Mouse (Mus musculus) neural tube, embryonic 13.5 days (tissue): ENCODE results near the gene Ghrl. TPM values are rescaled to one million over a fixed set of nuclear protein-coding genes. Genes with fewer than 3 reads are reported as not detected.

ENCODE experiments used
- ATAC-seq: fragments of 200-750 bp; cut with Nextera tagmentation; 2 replicates; pipeline ENCODE4 v1.8.0; 2017; ENCODE audit warnings: low read depth, mild to moderate bottlenecking, moderate TSS enrichment, moderate library complexity
- H3K27ac ChIP-seq: fragments of 300-500 bp; sonication (generic); replicated peaks from 2 replicates; pipeline ENCODE4 v1.5.1; 2015; ENCODE audit warnings: moderate library complexity, mild to moderate bottlenecking, inconsistent platforms
- H3K27me3 ChIP-seq: fragments of 300-500 bp; sonication (generic); 2 replicates; pipeline ENCODE4 v1.6.1; 2015; ENCODE audit warnings: mild to moderate bottlenecking, inconsistent platforms
- H3K36me3 ChIP-seq: fragments of 300-500 bp; sonication (generic); 2 replicates; pipeline ENCODE4 v1.6.1; 2015; ENCODE audit warnings: mild to moderate bottlenecking, inconsistent platforms
- H3K4me1 ChIP-seq: fragments of 300-500 bp; sonication (generic); replicated peaks from 2 replicates; pipeline ENCODE4 v1.6.1; 2015; ENCODE audit warnings: inconsistent platforms
- H3K4me2 ChIP-seq: fragments of 300-500 bp; sonication (generic); 2 replicates; pipeline ENCODE4 v1.6.1; 2015; ENCODE audit warnings: inconsistent platforms, mild to moderate bottlenecking, moderate library complexity
- H3K4me3 ChIP-seq: fragments of 300-500 bp; sonication (generic); 2 replicates; pipeline ENCODE4 v1.5.1; 2015; ENCODE audit warnings: mild to moderate bottlenecking, inconsistent platforms
- H3K9ac ChIP-seq: fragments of 300-500 bp; sonication (generic); 2 replicates; pipeline ENCODE4 v1.6.1; 2015; ENCODE audit warnings: moderate library complexity, mild to moderate bottlenecking, inconsistent platforms
- H3K9me3 ChIP-seq: fragments of 300-500 bp; sonication (generic); 2 replicates; pipeline ENCODE4 v1.6.1; 2016; ENCODE audit warnings: inconsistent platforms
- WGBS: fragments of 180-500 bp; shearing (Covaris S2); methylation state at CpG from one replicate; pipeline ENCODE4 v1.1.7; 2015; 5-methylcytosine and 5-hydroxymethylcytosine counted together
- polyA plus RNA-seq: library from polyadenylated mRNA; unstranded; fragments of >200 nt; fragmentation: Nextera tagmentation; extraction: Ambion mirVana; gene quantifications from 2 replicates; pipeline ENCODE4 v1.2.1, GENCODE M21; 2015

Ghrl gene
- polyA plus RNA-seq, 1 experiment from 2014 or later: 0.22 TPM

GRCm38 (mm10) chr6:113695766-113696355, 23.8 kb downstream of the Ghrl start:
- peak overlapping the region; percentile 71 for H3K4me3 ChIP-seq
- H3K9ac ChIP-seq: peak overlapping the region; percentile 63
- H3K9me3 ChIP-seq: no peaks in the 10 kb centered on the region
- WGBS: 68% methylated on average over 4 of the region's 4 CpGs
- no peak for ATAC-seq
- H3K4me2 ChIP-seq: peak overlapping the region; percentile 98
- H3K27me3 ChIP-seq: no peaks in the 10 kb centered on the region
- H3K36me3 ChIP-seq: peaks cover 15% of the 10 kb centered on the region; the same call in 1 of the 2 replicates
- H3K4me1 ChIP-seq: peaks cover 38% of the 10 kb centered on the region
- no peak overlapping the region; the same call in 1 of the 2 replicates for H3K27ac ChIP-seq

DNA sequence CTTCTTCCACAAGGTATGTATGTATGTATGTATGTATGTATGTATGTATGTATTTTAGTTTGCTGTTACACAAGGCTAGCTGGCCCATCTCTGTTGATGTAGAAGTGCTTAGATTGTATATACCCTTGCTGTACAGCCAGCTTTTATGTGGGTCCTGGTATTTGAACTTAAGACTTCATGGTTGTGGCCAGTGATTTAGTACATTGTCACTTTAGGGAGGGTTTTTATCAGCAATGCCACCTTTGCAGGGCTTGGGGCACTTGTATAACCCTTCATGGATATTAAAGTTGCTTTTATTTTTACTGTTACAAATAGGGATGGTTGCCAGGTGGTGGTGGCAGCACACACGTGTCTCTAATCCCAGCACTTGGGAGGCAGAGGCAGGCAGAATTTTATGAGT, 24.5 kb downstream of the Ghrl start:
- Histone ChIP-seq H3K27ac (no peak overlapping the region), H3K9ac (no peak overlapping the region), H3K4me1 (peaks cover 42% of the 10 kb centered on the region), H3K36me3 (peaks cover 9% of the 10 kb centered on the region; the same call in 1 of the 2 replicates), H3K27me3 (no peaks in the 10 kb centered on the region), H3K4me2 (no peak overlapping the region), H3K4me3 (no peak overlapping the region), H3K9me3 (no peaks in the 10 kb centered on the region)
- no peak for ATAC-seq
- 88% methylated on average over 1 of the region's 1 CpGs for WGBS

DNA sequence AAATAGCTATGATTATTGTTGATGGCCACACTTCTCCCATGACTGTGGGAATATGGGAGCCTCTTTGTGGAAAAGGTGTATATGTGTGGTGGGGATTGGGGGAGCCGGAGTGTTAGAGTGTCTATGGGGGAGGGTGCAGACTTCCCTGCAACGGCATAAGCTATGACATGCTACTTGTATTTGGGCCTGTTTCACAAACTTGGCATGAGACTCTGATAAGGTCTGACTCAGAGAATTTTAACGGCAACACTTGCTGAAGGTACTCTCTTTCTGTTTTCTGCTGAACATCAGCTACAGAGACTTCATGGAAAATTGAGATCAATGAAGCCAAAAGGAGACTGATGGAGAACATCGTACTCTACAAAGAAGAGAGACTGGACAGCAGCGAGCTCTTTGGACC, 26.3 kb downstream of the Ghrl start:
- WGBS: 96% methylated on average over 5 of the region's 5 CpGs
- H3K36me3 ChIP-seq: no peaks in the 10 kb centered on the region
- no peak for ATAC-seq

GRCm38 (mm10) chr6:113692661-113693133, 27.0 kb downstream of the Ghrl start:
- Histone ChIP-seq H3K36me3 (no peaks in the 10 kb centered on the region), H3K9me3 (no peaks in the 10 kb centered on the region), H3K27me3 (no peaks in the 10 kb centered on the region), H3K4me2 (no peak overlapping the region), H3K4me1 (peaks cover 23% of the 10 kb centered on the region), H3K4me3 (no peak overlapping the region), H3K9ac (no peak overlapping the region), H3K27ac (no peak overlapping the region)
- ATAC-seq: no peak
- 84% methylated on average over 5 of the region's 5 CpGs for WGBS

More for the DNA sequence above, 26.3 kb downstream of the Ghrl start:
- peaks cover 29% of the 10 kb centered on the region for H3K4me1 ChIP-seq
- no peak overlapping the region for H3K9ac ChIP-seq
- no peak overlapping the region for H3K27ac ChIP-seq
- no peaks in the 10 kb centered on the region for H3K27me3 ChIP-seq
- H3K4me3 ChIP-seq: no peak overlapping the region
- no peaks in the 10 kb centered on the region for H3K9me3 ChIP-seq
- H3K4me2 ChIP-seq: no peak overlapping the region

- no peaks in the 10 kb centered on the region for H3K27me3 ChIP-seq
- peak overlapping the region; percentile 40 for H3K4me2 ChIP-seq
- peak overlapping the region; percentile 50 for H3K27ac ChIP-seq
- ATAC-seq: no peak
- H3K9me3 ChIP-seq: no peaks in the 10 kb centered on the region
- H3K36me3 ChIP-seq: no peaks in the 10 kb centered on the region
- H3K4me1 ChIP-seq: peaks cover 18% of the 10 kb centered on the region
- peak overlapping the region; percentile 46 for H3K9ac ChIP-seq
- no peak overlapping the region; the same call in 1 of the 2 replicates for H3K4me3 ChIP-seq
- WGBS: 73% methylated on average over 4 of the region's 4 CpGs
Observed at GRCm38 (mm10) chr6:113691084-113691462, 28.6 kb downstream of the Ghrl start.

DNA sequence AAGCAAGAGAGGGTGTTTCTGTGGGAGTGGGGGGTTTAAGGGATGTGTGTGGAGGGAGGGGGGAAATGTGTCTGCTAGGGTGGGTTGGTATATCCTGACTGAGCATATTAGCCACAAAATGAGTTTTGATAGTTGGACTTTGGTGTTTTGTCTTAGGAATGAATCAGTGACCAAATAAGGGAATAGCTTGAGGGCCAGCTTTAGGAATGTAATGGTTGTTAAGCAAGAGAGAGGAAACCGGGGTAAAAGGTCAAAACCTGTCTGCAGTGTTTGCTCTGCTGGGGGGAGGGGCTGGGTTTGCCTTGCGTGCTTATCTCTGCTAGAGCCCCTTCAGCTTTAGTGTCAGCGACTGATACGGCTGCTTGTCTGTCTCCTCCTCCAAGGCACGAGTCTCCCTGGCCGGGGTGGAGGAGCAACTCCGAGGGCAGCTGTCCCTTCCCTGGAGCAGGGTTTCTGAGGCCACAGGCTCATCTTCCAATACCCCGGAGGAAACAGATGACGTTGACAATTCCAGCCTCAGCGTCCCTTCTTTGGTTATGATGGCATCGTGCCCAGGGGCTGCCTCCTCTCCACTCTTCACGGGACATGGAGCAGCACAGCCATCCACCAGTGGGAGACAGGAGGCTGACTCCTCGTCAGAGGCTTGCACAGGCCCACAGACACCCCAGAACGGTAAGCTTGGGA, 29.1 kb downstream of the Ghrl start:
- H3K36me3 ChIP-seq: no peaks in the 10 kb centered on the region
- no peak overlapping the region; the same call in 1 of the 2 replicates for H3K4me3 ChIP-seq
- no peaks in the 10 kb centered on the region for H3K27me3 ChIP-seq
- H3K4me1 ChIP-seq: peaks cover 15% of the 10 kb centered on the region
- H3K27ac ChIP-seq: peak overlapping the region; percentile 65
- 4% methylated on average over 14 of the region's 14 CpGs for WGBS
- H3K9me3 ChIP-seq: no peaks in the 10 kb centered on the region
- ATAC-seq: peak; percentile 22; the same call in 1 of the 2 replicates
- peak overlapping the region; percentile 46 for H3K9ac ChIP-seq
- peak overlapping the region; percentile 40 for H3K4me2 ChIP-seq

DNA sequence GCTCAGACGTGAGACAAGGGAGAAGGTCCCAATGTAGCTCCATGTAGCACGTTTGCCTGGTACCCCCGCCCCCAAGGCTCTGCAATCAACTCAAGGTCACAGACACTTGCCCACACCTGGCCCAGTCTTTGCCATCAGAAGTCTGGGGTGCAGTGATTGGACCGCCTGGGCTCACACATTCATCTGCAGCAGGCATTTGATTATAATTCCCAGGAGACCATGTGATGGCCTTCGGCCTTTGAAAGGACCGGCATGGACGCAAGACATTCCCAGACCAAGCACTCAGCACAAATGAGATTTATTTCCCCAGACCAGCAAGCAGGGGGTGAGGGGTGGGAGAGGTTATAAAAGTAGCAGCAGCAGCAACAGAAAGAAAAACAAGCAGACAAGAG, 29.7 kb downstream of the Ghrl start:
- Histone ChIP-seq H3K27me3 (no peaks in the 10 kb centered on the region), H3K36me3 (no peaks in the 10 kb centered on the region), H3K4me2 (peak overlapping the region; percentile 40; the same call in 1 of the 2 replicates), H3K9me3 (no peaks in the 10 kb centered on the region), H3K9ac (no peak overlapping the region), H3K4me3 (no peak overlapping the region), H3K27ac (peak overlapping the region; percentile 65), H3K4me1 (peaks cover 15% of the 10 kb centered on the region)
- ATAC-seq: peak; percentile 64; the same call in 1 of the 2 replicates
- WGBS: 13% methylated on average over 7 of the region's 7 CpGs

GRCm38 (mm10) chr6:113686551-113687125, 33.0 kb downstream of the Ghrl start:
- H3K4me2 ChIP-seq: no peak overlapping the region
- 47% methylated on average over 8 of the region's 8 CpGs for WGBS
- H3K4me3 ChIP-seq: no peak overlapping the region
- H3K9me3 ChIP-seq: no peaks in the 10 kb centered on the region
- H3K27me3 ChIP-seq: no peaks in the 10 kb centered on the region
- H3K4me1 ChIP-seq: peaks cover 15% of the 10 kb centered on the region
- no peak for ATAC-seq
- H3K36me3 ChIP-seq: no peaks in the 10 kb centered on the region
- H3K27ac ChIP-seq: no peak overlapping the region
- H3K9ac ChIP-seq: no peak overlapping the region

DNA sequence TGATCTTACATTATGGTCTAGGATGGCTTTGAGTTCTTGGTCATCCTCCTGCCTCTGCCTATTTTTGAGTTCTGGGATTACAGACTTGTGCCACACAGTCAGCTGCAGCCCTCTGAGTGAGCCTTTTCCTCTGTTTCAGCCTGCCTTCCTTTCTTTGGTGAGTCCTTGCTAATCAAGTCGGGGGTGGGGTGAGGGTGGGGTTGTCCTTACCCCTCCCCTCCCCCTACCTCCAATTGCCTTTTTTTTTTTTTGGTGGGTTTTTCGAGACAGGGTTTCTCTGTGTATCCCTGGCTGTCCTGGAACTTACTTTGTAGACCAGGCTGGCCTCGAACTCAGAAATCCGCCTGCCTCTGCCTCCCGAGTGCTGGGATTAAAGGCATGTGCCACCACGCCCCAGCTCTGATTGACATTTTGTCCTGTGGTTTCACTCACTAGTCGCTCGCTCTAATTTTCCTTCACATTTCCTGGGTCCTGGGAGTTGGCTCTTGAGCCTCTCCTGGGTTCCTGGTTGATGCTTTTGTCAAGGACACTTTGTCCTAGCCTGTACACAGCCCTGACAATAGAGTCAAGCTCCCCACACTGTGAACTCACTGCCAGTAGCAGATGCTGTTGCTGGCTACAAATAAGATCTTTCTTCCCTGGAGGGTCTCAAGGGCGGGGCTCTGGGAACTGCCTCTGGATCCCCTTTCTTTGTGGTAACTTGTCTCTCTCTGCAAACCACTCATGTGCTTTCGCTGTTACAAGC, 36.4 kb downstream of the Ghrl start:
- Histone ChIP-seq H3K4me1 (no peaks in the 10 kb centered on the region), H3K4me3 (no peak overlapping the region), H3K27ac (no peak overlapping the region), H3K9ac (no peak overlapping the region), H3K4me2 (no peak overlapping the region), H3K9me3 (no peaks in the 10 kb centered on the region), H3K27me3 (no peaks in the 10 kb centered on the region), H3K36me3 (no peaks in the 10 kb centered on the region)
- ATAC-seq: no peak
- 83% methylated on average over 10 of the region's 10 CpGs for WGBS

GRCm38 (mm10) chr6:113681271-113681670, 38.4 kb downstream of the Ghrl start:
- WGBS: 17% methylated on average over 4 of the region's 4 CpGs
- no peak overlapping the region for H3K4me2 ChIP-seq
- H3K27ac ChIP-seq: no peak overlapping the region
- no peak overlapping the region for H3K4me3 ChIP-seq
- H3K9ac ChIP-seq: no peak overlapping the region
- H3K4me1 ChIP-seq: no peaks in the 10 kb centered on the region
- no peaks in the 10 kb centered on the region for H3K9me3 ChIP-seq
- H3K27me3 ChIP-seq: no peaks in the 10 kb centered on the region
- ATAC-seq: no peak; the same call in 1 of the 2 replicates
- H3K36me3 ChIP-seq: no peaks in the 10 kb centered on the region

DNA sequence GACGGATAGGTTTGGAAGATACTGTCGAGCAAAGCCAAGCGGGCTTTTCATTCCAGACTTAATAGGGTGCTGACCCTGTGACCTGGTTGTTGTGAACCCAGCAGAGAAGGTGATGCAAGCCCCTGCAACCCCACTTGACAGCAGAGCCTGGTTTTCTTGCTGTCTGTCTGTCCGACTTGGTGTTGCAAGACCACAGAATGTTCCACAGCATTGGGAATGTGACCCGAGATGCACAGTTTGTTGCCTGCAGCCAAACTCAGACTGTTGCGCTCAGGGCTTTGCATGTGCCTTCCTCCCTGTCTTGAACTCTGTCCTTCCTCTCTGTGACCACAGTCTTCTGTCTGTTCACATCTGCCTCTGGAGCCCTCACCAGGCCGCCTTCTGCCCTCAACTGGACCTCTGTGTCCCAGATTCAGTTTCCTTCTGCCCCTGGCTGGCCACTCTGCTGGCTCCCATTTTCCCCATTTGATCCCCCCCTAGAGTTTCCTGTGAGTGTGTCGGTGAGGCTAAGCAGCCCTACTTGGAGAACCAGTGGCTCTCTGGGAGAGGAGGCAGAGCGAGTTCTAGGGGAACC, 39.6 kb downstream of the Ghrl start:
- H3K36me3 ChIP-seq: no peaks in the 10 kb centered on the region
- H3K9me3 ChIP-seq: no peaks in the 10 kb centered on the region
- no peak overlapping the region for H3K9ac ChIP-seq
- no peaks in the 10 kb centered on the region for H3K27me3 ChIP-seq
- no peaks in the 10 kb centered on the region for H3K4me1 ChIP-seq
- no peak for ATAC-seq
- H3K4me3 ChIP-seq: no peak overlapping the region
- WGBS: 86% methylated on average over 9 of the region's 9 CpGs
- no peak overlapping the region for H3K4me2 ChIP-seq
- no peak overlapping the region for H3K27ac ChIP-seq
